Mouse (Mus musculus): Measurements from ENCODE around the gene Tmem236.
"Not testable (repeated sequence)": the region's sequence is repeated elsewhere in the genome, so short reads cannot be mapped to it uniquely, and the experiment has no call there.

Tmem236 gene

GRCm38 (mm10) chr2:14198325-14198903, 24.1 kb downstream of the Tmem236 start:
- DNase-seq, result not testable (repeated sequence)

GRCm38 (mm10) chr2:14199621-14200020, 25.3 kb downstream of the Tmem236 start:
- peak; percentile 66 to 74 for DNase-seq

- not testable (repeated sequence) for DNase-seq
Observed at GRCm38 (mm10) chr2:14200879-14201445, 26.6 kb downstream of the Tmem236 start.

- DNase-seq, result no peak
Observed at GRCm38 (mm10) chr2:14204308-14204707, 30.0 kb downstream of the Tmem236 start.

GRCm38 (mm10) chr2:14206798-14207197, 32.5 kb downstream of the Tmem236 start:
- no peak for DNase-seq

- no peak for DNase-seq
Observed at GRCm38 (mm10) chr2:14210731-14211130, 36.4 kb downstream of the Tmem236 start.

- no peak for DNase-seq
Observed at GRCm38 (mm10) chr2:14211606-14212005, 37.3 kb downstream of the Tmem236 start.

GRCm38 (mm10) chr2:14214764-14215163, 40.4 kb downstream of the Tmem236 start:
- DNase-seq, result no peak

- no peak for DNase-seq
Observed at GRCm38 (mm10) chr2:14216653-14217052, 42.3 kb downstream of the Tmem236 start.

- no peak for DNase-seq
Observed at GRCm38 (mm10) chr2:14218126-14218525, 43.8 kb downstream of the Tmem236 start.

- no peak for DNase-seq
Observed at GRCm38 (mm10) chr2:14224387-14224786, 50.1 kb downstream of the Tmem236 start.

- no peak for DNase-seq
Observed at GRCm38 (mm10) chr2:14228495-14228894, 54.2 kb downstream of the Tmem236 start.

- no peak for DNase-seq
Observed at GRCm38 (mm10) chr2:14229149-14229548, 54.8 kb downstream of the Tmem236 start, which contains the start of gene Mrc1. Mrc1 (plus strand) TSS chr2:14229392.

- no peak for DNase-seq
Observed at GRCm38 (mm10) chr2:14229979-14230378, 55.7 kb downstream of the Tmem236 start.

GRCm38 (mm10) chr2:14232897-14233296, 58.6 kb downstream of the Tmem236 start:
- DNase-seq, result no peak

- DNase-seq, result no peak
Observed at GRCm38 (mm10) chr2:14233983-14234382, 59.7 kb downstream of the Tmem236 start.

- no peak for DNase-seq
Observed at GRCm38 (mm10) chr2:14235319-14235718, 61.0 kb downstream of the Tmem236 start.

GRCm38 (mm10) chr2:14236920-14237319, 62.6 kb downstream of the Tmem236 start:
- no peak for DNase-seq

GRCm38 (mm10) chr2:14237723-14238122, 63.4 kb downstream of the Tmem236 start:
- no peak for DNase-seq

GRCm38 (mm10) chr2:14239151-14239550, 64.8 kb downstream of the Tmem236 start:
- no peak for DNase-seq

GRCm38 (mm10) chr2:14244157-14244556, 69.8 kb downstream of the Tmem236 start:
- DNase-seq, result no peak

- no peak for DNase-seq
Observed at GRCm38 (mm10) chr2:14244668-14245067, 70.3 kb downstream of the Tmem236 start.

GRCm38 (mm10) chr2:14249839-14250564, 75.7 kb downstream of the Tmem236 start:
- DNase-seq, result no peak

- no peak for DNase-seq
Observed at GRCm38 (mm10) chr2:14251938-14252337, 77.6 kb downstream of the Tmem236 start.
